Mouse (Mus musculus) liver, embryonic 14.5 days (tissue): ENCODE data around the gene Elavl1.

Source experiments
- CTCF ChIP-seq: IDR thresholded peaks from 2 replicates; pipeline ENCODE4 v1.5.1; 2016; ENCODE audit warnings: antibody characterized with exemption, low read depth, control low read depth
- EP300 ChIP-seq: IDR thresholded peaks from 2 replicates; pipeline ENCODE4 v1.6.1; 2016; ENCODE audit warnings: antibody characterized with exemption, low read depth

GRCm38 (mm10) chr8:4259805-4260170, 65.4 kb downstream of the Elavl1 start:
- TF ChIP-seq CTCF (no peak), EP300 (no peak)
